Mouse (Mus musculus): ENCODE measurements around the gene Eif2d. TPM values are rescaled to one million over a fixed set of nuclear protein-coding genes. Genes with fewer than 3 reads are reported as not detected.

The Eif2d gene
- polyA plus RNA-seq, 1 experiment from 2014 or later, result 15.6 TPM

GRCm38 (mm10) chr1:131206342-131206741 lies 53.4 kb downstream of the Eif2d start:
- no peak overlapping the region for H3K4me3 ChIP-seq (ENCODE audit: inconsistent target)
- H3K27ac ChIP-seq, result no peak overlapping the region
- 94% methylated on average over 5 of the region's 5 CpGs for WGBS (ENCODE audit: missing documents)
- H3K79me2 ChIP-seq (ENCODE audit: inconsistent target), result no peaks in the 10 kb centered on the region
- H3K36me3 ChIP-seq (ENCODE audit: inconsistent target), result no peaks in the 10 kb centered on the region

DNA sequence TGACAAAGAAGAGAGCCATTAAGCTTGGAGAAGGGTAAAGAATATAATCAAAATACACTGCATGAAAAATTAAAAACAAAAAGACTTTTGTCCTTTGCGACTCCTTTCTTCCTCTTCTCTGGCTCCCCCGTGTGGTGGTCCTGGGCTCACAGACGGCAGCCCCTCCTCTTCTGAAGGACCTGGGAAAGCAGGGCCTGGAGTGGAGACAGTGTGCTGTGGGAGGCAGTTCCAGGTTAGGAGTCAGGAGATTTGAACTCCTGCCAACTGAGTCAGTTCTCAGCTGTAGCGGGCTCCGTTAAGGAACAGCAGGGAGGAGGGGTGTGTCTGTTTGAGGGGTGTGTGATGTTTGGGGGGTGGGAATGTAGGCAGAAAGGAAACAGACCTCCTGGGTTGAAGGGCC lies 54.5 kb downstream of the Eif2d start:
- Histone ChIP-seq H3K79me2 (ENCODE audit: inconsistent target) (no peaks in the 10 kb centered on the region), H3K27ac (no peak overlapping the region), H3K4me3 (ENCODE audit: inconsistent target) (no peak overlapping the region), H3K36me3 (ENCODE audit: inconsistent target) (no peaks in the 10 kb centered on the region)
- 27% methylated on average over 5 of the region's 5 CpGs for WGBS (ENCODE audit: missing documents)

DNA sequence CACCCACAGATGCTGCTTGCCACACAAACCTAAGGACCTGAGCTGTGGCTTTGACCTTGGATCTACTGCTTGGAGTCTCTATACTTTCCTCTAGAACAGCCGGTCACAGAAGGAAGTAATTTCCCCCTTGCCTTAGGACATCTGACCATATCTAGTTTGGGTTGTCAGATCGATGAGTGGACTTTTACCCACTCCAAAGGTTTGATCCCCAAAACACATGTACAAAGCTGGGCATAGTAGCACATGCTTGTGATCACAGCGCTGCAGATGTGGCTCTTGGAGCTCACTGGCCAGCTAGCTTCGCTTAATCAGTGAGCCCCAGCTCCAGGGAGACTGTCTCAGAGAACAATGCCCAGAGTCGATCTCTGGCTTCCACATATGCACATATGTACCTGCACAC lies 55.1 kb downstream of the Eif2d start:
- WGBS (ENCODE audit: missing documents), result 98% methylated on average over 5 of the region's 5 CpGs
- Histone ChIP-seq H3K79me2 (ENCODE audit: inconsistent target) (no peaks in the 10 kb centered on the region), H3K4me3 (ENCODE audit: inconsistent target) (no peak overlapping the region), H3K36me3 (ENCODE audit: inconsistent target) (no peaks in the 10 kb centered on the region), H3K27ac (no peak overlapping the region)

- H3K27ac ChIP-seq, result no peak overlapping the region
- 93% methylated on average over 6 of the region's 6 CpGs for WGBS (ENCODE audit: missing documents)
- H3K4me3 ChIP-seq (ENCODE audit: inconsistent target), result no peak overlapping the region
- no peaks in the 10 kb centered on the region for H3K79me2 ChIP-seq (ENCODE audit: inconsistent target)
- no peaks in the 10 kb centered on the region for H3K36me3 ChIP-seq (ENCODE audit: inconsistent target)
Observed at GRCm38 (mm10) chr1:131208800-131209199, 55.8 kb downstream of the Eif2d start.

- WGBS (ENCODE audit: missing documents), result 76% methylated on average over 8 of the region's 8 CpGs
- no peak overlapping the region for H3K27ac ChIP-seq
- no peaks in the 10 kb centered on the region for H3K36me3 ChIP-seq (ENCODE audit: inconsistent target)
- no peaks in the 10 kb centered on the region for H3K79me2 ChIP-seq (ENCODE audit: inconsistent target)
- H3K4me3 ChIP-seq (ENCODE audit: inconsistent target), result no peak overlapping the region
Observed at GRCm38 (mm10) chr1:131209971-131210426, 57.0 kb downstream of the Eif2d start.

GRCm38 (mm10) chr1:131211655-131212054 lies 58.7 kb downstream of the Eif2d start:
- Histone ChIP-seq H3K4me3 (ENCODE audit: inconsistent target) (no peak overlapping the region), H3K36me3 (ENCODE audit: inconsistent target) (no peaks in the 10 kb centered on the region), H3K79me2 (ENCODE audit: inconsistent target) (no peaks in the 10 kb centered on the region), H3K27ac (no peak overlapping the region)
- 92% methylated on average over 1 of the region's 1 CpGs for WGBS (ENCODE audit: missing documents)

- WGBS (ENCODE audit: missing documents), result 30% methylated on average over 4 of the region's 5 CpGs
- Histone ChIP-seq H3K36me3 (ENCODE audit: inconsistent target) (no peaks in the 10 kb centered on the region), H3K27ac (no peak overlapping the region), H3K79me2 (ENCODE audit: inconsistent target) (no peaks in the 10 kb centered on the region), H3K4me3 (ENCODE audit: inconsistent target) (no peak overlapping the region)
Observed at GRCm38 (mm10) chr1:131212956-131213355, 60.0 kb downstream of the Eif2d start.

- WGBS (ENCODE audit: missing documents), result 76% methylated on average over 6 of the region's 6 CpGs
- Histone ChIP-seq H3K4me3 (ENCODE audit: inconsistent target) (no peak overlapping the region), H3K36me3 (ENCODE audit: inconsistent target) (no peaks in the 10 kb centered on the region), H3K79me2 (ENCODE audit: inconsistent target) (no peaks in the 10 kb centered on the region), H3K27ac (no peak overlapping the region)
Observed at GRCm38 (mm10) chr1:131213361-131213760, 60.4 kb downstream of the Eif2d start.

DNA sequence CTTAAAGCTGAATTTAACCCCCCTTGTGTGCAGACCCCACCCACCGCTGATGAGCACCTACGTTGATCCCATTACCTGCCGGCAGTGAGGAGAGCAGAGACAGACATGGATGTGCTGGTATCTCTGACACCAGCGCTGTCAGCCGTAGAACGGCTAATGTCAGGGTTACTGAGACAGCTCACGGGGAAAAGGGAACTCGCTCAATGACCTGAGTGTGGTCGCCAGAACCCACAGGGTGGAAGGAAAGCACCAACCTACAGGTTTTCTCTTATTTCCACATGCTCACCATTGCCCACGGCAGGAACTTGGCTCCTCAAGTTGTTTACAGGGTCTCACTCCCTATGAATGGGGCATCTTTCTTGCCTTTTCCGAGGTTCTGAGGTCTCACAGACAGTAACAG lies 66.0 kb downstream of the Eif2d start:
- no peak overlapping the region for H3K27ac ChIP-seq
- 33% methylated on average over 11 of the region's 11 CpGs for WGBS (ENCODE audit: missing documents)

DNA sequence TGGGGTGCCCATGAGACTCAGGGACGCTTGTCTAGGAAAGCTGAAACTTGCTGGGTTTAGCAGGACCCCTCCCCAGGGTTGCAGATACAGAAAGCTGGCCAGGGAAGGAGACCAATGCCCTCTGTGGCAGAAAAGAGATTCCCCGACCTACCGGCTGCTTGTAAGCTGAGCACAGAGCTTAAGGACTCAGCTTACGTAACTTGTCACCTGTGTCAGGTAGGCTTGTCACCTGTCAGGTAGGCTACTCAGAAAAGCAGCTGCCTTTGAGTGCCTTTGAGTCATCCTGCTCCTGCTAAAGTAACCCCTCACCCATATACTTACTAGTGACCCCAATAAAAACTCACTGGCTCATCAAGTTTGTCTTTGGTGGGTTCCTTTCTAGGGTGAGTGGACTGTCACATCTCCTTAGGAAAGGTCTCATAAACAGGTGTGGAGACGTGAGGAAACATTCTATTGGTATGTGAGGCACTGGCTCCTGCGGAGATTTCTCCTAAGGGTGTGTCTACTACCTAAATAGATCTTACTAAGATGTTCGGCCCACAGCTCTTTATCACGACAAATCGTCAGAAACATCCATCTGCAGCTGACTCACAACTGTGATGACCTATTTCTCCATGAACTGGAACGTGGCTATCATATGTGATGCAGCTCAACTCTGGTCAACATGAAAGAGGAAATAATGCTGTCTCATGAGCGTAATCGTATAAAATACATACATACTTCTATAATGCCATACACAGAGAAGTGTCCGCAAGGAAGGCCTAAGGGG lies 69.0 kb downstream of the Eif2d start:
- no peak overlapping the region for H3K27ac ChIP-seq
- H3K4me3 ChIP-seq (ENCODE audit: inconsistent target), result no peak overlapping the region
- H3K36me3 ChIP-seq (ENCODE audit: inconsistent target), result no peaks in the 10 kb centered on the region
- 93% methylated on average over 13 of the region's 13 CpGs for WGBS (ENCODE audit: missing documents)
- no peaks in the 10 kb centered on the region for H3K79me2 ChIP-seq (ENCODE audit: inconsistent target)

More for the DNA sequence above, 66.0 kb downstream of the Eif2d start:
- H3K4me3 ChIP-seq (ENCODE audit: inconsistent target), result no peak overlapping the region
- H3K36me3 ChIP-seq (ENCODE audit: inconsistent target), result no peaks in the 10 kb centered on the region
- H3K79me2 ChIP-seq (ENCODE audit: inconsistent target), result no peaks in the 10 kb centered on the region

GRCm38 (mm10) chr1:131223345-131223744 lies 70.4 kb downstream of the Eif2d start:
- H3K36me3 ChIP-seq (ENCODE audit: inconsistent target), result no peaks in the 10 kb centered on the region
- WGBS (ENCODE audit: missing documents), result 88% methylated on average over 2 of the region's 2 CpGs
- H3K27ac ChIP-seq, result no peak overlapping the region
- no peaks in the 10 kb centered on the region for H3K79me2 ChIP-seq (ENCODE audit: inconsistent target)
- no peak overlapping the region for H3K4me3 ChIP-seq (ENCODE audit: inconsistent target)

DNA sequence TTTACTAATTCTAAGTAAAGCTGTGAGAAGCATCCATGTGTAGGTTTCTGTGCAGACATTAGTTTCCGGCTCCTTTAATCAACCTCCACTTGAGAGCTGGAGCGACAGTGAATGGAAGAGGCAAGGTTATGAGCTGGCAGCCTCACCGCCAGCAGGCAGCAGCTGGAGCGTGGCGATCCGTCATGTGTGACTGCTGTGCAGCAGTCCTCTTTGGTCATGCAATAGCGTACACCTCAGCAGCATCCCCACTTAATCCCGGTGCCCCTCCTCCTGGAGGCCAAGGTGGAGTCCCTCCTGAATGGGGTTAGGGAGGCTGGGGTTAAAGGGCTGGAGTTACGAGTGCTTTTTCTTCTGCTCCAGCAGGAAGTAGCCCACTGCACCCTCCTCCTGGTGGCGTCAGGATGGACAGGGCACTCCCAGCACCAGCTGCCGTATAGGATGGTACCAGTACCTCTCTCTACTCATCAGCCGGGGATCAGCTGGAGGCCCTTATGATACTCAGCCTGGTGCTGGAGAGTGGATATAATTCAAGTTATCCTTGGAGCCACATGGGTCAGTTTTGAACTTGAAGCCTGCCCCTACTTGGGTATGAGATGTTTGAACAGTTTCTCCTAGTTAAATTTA lies 72.0 kb downstream of the Eif2d start:
- no peaks in the 10 kb centered on the region for H3K79me2 ChIP-seq (ENCODE audit: inconsistent target)
- no peak overlapping the region for H3K4me3 ChIP-seq (ENCODE audit: inconsistent target)
- 87% methylated on average over 12 of the region's 12 CpGs for WGBS (ENCODE audit: missing documents)
- H3K36me3 ChIP-seq (ENCODE audit: inconsistent target), result no peaks in the 10 kb centered on the region
- no peak overlapping the region for H3K27ac ChIP-seq

GRCm38 (mm10) chr1:131228225-131228624 lies 75.2 kb downstream of the Eif2d start:
- Histone ChIP-seq H3K27ac (no peak overlapping the region), H3K36me3 (ENCODE audit: inconsistent target) (no peaks in the 10 kb centered on the region), H3K79me2 (ENCODE audit: inconsistent target) (no peaks in the 10 kb centered on the region), H3K4me3 (ENCODE audit: inconsistent target) (no peak overlapping the region)
- 76% methylated on average over 7 of the region's 7 CpGs for WGBS (ENCODE audit: missing documents)

- Histone ChIP-seq H3K79me2 (ENCODE audit: inconsistent target) (no peaks in the 10 kb centered on the region), H3K4me3 (ENCODE audit: inconsistent target) (no peak overlapping the region), H3K36me3 (ENCODE audit: inconsistent target) (no peaks in the 10 kb centered on the region), H3K27ac (no peak overlapping the region)
- 66% methylated on average over 5 of the region's 5 CpGs for WGBS (ENCODE audit: missing documents)
Observed at GRCm38 (mm10) chr1:131228659-131229058, 75.7 kb downstream of the Eif2d start.

- H3K36me3 ChIP-seq (ENCODE audit: inconsistent target), result no peaks in the 10 kb centered on the region
- H3K4me3 ChIP-seq (ENCODE audit: inconsistent target), result no peak overlapping the region
- WGBS (ENCODE audit: missing documents), result 86% methylated on average over 12 of the region's 12 CpGs
- H3K79me2 ChIP-seq (ENCODE audit: inconsistent target), result no peaks in the 10 kb centered on the region
- no peak overlapping the region for H3K27ac ChIP-seq
Observed at GRCm38 (mm10) chr1:131233527-131233926, 80.5 kb downstream of the Eif2d start.

All from macrophage (primary cell).